Mouse (Mus musculus) CD8-positive naive resting alpha-beta T cell, adult 2 months (primary cell): ENCODE data around the gene Ghsr.

Source experiments
- DNase-seq, 2 experiments: peaks; one replicate each; pipeline ENCODE4 v3.0.0; 2022; ENCODE audit warnings: low read depth in 2 of 2, low spot score in 2 of 2

Ghsr gene

GRCm38 (mm10) chr3:27408564-27408963 is 37.4 kb downstream of the Ghsr start:
- no peak for DNase-seq

GRCm38 (mm10) chr3:27411286-27411685 is 40.1 kb downstream of the Ghsr start:
- no peak for DNase-seq

DNA sequence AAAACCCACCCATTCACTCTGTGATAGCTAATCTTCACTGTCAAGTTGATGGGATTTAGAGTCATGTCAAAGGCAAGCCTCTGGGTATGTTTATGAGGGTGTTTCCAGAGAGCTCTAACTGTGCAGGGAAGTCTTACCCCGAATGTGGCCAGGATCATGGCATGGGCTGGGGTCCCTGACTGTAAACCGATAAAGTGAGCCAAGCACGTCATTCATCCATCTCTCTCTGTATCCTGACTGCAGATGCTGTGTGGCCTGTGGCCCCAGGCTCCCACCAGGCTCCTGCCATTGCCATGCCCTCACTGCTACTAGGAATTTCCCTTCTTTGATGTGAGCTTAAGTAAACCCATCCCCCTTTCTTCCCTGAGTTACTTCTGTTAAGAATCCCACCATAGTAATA is 42.4 kb downstream of the Ghsr start:
- DNase-seq = no peak

- no peak for DNase-seq
Observed at GRCm38 (mm10) chr3:27416786-27417185, 45.6 kb downstream of the Ghsr start.

DNA sequence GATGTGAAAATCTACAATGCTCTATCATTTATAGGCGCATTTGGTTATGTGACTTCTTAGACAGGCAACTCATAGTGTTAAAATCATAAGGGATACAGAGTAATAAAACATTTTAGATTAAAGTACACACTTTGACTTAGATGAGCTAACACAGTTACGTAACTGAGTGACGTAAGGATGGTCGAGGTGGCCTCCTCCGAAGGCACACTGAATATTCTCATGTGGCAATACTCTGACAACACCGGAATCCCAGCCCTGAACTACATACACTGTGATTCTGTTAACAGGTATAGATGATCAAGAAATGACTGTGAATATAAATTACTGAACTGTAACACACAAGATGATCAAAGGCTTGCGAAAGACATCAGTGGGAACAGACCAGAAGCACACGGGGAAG is 47.5 kb downstream of the Ghsr start:
- no peak for DNase-seq

DNA sequence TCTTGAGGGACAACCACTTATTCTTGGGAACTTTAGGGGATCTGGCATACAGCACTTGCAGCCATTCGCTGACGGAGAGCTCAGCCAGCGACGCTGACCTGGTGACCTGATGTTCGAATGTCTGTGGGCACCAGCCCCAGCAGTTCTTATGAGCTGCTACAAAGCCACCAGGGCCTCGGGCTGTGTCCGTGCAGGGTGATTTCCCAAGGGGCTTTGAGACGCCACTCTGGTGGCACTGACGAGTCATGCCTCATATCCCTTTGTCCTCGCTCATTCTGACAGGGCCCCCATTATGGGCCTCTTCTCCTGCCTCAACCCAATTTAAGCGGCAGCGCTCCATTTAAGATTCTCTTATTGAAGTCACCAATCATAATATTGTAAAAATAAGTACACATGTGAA is 50.8 kb downstream of the Ghsr start:
- DNase-seq = no peak

DNA sequence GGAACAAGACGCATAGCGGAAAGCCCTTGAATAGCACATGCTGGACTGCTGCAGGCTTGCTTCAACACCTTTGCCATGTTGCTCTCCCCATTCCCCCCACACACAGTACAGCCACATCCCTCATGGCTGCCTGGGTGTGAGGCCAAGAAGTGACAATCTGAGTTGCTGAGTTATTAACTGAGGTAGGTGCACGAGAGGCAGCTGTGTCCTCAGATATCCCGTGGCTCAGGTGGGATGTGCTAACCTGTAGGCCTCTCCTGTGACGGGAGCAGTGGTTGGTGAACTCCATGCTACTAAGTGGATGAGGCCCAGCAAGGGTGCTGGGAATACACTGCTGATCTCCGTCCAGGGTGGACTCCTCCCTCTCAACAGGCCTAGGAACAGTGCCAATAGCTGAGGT is 51.4 kb downstream of the Ghsr start:
- no peak for DNase-seq

GRCm38 (mm10) chr3:27424049-27424667 is 53.0 kb downstream of the Ghsr start:
- DNase-seq = no peak

- DNase-seq = no peak
Observed at GRCm38 (mm10) chr3:27427406-27427805, 56.3 kb downstream of the Ghsr start.
